Mouse (Mus musculus): ENCODE results near the gene Rora.

Rora gene

DNA sequence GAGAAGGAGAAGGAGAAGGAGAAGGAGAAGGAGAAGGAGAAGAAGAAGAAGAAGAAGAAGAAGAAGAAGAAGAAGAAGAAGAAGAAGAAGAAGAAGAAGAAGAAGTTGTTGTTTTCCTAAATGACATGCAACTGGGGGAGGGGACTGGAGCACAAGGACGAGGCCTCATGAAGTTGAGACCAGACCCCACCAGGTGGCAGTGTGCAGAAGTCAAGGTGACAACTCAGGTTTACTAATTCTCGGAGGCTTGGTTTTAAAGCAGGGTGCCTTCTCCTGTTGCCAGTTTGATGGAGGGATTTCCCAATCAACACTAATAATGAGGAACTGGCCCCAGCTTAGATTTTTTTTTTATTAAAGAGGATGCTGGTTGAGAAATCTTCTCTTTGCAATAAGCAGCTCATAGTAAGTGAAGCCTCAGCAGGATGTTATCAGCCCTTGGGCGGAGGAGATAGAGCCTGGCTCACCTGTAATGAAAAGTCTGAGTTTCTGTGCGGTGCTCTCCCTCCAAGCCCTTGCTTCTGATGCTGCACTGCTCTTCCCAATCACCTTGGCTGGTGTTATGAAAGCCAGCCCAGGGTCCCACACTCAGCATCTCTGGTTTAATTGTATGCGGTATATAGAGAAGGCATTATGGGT lies 303.5 kb downstream of the Rora start:
- no peak for DNase-seq (ENCODE audit: low spot score)

DNA sequence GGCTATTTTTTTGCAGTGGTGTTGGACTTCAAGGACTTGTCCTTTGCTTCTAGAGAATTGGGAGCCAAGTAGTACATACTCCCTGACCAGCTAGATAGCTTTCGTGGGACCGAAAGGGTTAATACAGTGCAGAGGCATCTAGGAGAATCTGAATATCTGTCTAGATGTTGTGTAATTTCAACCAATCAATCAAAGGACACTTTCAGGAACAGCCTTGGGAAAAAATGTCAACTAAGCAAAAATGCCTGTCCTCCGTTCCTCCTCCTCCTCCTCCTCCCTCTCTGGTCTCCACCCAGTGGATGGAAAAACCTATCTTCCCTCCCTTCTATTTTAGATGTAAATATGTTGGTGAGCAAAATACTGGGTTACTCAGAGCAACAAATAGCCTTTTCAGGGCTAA lies 304.2 kb downstream of the Rora start:
- no peak for DNase-seq (ENCODE audit: low spot score)

DNA sequence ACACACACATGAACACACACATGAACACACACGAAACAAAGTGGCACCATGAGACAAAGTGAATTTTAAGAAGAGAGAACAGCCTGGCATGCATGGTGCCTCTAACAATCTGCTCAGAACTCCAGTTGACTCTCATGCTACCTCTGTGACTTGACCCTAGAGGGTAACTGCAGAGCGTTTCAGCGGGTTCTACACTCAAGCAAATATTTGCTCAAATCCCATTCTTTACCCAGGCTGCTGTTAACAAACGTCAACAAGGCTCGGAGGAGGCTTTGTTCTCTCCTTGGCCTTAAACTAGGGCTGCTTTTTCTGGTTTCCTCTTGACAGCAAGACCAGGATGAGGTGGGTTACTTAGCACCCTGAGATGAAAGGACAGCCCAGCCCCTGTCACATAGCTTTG lies 305.3 kb downstream of the Rora start:
- no peak for DNase-seq (ENCODE audit: low spot score)

DNA sequence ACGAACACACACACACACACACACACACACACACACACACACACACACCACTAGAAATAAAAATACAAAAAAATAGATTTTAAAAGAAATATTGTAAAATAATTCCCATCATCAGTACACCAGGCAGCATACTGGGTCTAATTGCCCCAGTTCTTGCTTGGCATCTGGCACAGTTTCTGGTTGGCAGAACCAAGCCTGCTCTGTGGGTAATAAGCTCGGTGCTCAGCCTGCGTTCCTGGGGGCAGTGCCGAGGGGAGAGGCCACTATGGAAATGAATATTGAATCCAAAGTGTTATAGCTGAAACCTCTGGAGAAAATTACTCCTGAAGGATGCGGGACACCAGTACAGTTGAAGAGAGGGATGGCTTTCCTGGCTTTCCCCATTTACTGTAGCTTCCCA lies 310.3 kb downstream of the Rora start:
- no peak for DNase-seq (ENCODE audit: low spot score)

DNA sequence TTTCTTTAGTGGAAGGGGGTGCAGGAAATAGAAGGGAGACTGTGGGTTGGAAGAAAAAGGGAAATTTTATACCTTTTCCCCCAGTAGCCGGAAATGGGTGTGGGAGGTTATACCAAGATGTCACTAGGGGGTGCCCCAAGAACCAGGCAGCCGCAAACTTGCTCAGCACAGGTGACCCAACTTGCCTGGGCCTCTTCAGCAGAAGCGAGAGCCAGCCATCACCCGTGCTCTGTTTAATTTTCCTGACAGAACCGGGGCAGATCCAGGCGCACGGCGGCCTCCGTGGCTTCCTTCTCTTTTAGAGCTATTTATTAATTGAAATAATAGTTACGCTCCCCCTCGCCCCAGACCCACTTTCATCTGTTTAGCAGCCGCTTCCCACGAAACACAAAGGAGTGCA lies 313.0 kb downstream of the Rora start:
- DNase-seq (ENCODE audit: low spot score): no peak

DNA sequence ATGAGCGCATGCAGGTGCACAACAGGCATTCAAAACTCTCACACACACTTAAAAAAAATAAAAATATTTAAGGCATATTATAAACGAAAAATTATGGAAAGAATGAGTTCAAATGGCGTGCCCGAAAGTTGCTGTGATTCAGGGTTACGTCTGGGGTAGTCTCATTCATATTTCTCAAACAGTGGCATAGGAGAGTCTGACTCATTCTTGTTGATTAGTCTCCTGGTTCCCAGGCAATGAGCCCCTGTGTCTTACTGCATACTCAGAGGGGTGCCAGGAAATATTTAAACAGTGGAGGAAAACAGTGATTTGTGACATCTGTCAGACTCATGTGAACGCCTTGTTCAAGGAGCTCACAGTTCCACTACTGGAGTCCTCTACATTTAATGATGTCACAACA lies 316.5 kb downstream of the Rora start:
- no peak for DNase-seq (ENCODE audit: low spot score)

DNA sequence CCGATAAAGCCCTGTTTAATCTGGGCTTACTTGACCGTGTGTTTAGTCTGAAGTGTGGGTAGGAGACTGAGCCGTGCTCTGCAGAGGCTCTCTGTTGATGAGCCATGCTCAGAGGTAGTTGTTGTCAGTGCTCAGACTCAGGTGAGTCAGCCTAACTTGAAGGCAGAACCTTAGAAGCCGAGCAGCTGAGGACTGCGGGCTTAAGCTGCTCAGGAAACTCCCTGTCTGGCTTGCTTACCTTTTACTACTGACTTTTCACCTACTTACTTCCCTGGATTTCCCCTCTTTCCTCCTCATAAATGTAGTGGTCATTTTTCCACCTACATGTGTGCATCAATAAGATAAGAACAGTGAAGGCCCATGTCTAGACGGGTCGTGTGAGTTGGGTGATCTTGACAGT lies 318.7 kb downstream of the Rora start:
- no peak for DNase-seq (ENCODE audit: low spot score)

DNA sequence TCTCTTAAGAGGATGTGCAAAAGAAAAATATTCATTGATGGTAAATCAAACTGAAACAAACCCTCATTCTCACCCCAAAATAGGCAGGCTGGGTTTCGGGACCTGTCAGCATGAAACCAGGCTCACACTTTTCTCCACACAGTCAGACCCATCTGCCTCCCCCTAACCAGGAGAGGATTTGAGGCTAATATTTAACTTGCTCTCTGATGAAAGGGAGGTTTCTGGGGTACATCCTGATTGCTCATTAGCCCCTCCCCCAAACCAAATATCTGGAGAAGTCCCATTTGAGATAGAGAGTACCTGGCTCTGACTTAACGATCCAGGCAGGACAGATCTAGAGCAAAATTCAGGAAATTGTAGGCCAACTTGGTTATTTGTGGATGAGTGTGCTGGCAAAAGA lies 320.9 kb downstream of the Rora start:
- no peak for DNase-seq (ENCODE audit: low spot score)

DNA sequence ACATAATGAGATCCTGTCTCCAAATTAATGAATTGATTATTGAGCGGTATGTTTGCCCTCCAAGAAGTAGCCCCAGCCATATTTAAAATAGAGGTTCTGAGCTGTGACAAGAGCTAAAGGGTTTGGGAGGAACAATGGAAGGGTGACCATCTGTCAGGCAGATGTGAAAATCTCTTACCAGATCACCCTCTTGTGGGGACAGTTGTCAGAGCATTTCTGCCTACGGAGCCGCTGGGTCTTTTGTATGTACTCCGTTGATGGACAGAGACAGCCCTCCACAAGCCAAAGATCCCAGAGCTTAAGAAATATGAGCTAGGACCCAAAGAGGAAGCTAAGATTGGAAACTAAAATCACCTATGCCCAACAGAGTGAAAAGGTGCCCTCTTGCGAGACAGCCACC lies 322.6 kb downstream of the Rora start:
- DNase-seq (ENCODE audit: low spot score): no peak

DNA sequence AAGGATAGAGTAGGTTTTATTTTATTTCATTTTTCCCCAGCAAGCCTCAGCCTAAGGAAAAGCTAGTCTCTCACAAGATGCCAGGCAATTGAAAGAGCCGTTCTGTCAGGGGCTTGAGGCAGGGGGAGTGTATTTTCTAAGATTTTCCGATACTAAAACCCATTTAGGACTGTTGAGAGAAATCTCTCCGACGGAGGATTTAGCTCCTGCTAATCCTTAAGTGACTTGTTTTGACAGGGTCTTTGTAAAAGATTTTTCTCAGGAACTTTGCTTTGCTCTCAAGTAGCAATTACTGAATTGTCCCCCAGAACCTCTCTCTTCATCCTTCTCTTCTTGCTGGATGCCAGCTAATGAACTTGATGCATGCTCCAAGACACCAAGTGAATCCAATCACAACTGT lies 323.3 kb downstream of the Rora start:
- DNase-seq (ENCODE audit: low spot score): no peak

DNA sequence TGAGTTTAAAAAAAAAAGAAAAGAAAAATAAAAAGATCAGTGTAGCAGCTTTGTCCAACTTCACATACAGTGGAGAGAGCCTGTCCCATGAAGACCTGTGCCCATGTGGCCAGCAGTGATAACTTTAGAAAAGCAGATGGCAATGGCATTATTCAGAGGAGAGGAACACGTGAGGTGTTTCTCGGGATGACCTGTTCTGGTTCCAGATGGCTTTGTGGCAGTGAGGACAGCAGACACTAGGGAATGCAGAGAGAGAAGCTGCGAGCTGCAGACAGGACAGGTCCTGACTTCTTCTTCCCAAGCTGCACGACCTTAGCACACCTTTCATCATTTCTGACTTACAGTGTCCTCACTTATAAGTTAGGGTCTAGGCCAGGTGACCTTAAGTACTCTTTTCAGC lies 325.1 kb downstream of the Rora start:
- DNase-seq (ENCODE audit: low spot score): no peak

DNA sequence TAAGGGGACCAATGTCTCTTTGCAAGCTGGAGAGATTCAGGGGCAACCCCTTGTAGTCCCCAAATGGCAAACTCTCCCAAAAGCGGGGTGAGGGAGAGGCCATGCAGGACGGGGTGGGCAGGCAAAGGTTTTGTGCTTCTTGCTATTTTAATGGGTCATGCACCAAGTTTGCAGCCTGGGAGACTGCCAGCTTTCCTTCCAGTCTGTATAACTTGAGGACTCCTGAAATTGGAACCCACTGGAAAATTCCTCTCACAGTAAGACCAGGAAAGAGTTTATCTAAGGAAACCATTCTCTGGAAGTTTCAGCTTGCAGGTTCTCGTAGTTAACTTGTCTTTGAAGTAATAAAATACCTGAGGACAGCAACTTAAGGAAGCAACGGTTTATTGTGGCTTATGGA lies 326.5 kb downstream of the Rora start:
- DNase-seq (ENCODE audit: low spot score): no peak

DNA sequence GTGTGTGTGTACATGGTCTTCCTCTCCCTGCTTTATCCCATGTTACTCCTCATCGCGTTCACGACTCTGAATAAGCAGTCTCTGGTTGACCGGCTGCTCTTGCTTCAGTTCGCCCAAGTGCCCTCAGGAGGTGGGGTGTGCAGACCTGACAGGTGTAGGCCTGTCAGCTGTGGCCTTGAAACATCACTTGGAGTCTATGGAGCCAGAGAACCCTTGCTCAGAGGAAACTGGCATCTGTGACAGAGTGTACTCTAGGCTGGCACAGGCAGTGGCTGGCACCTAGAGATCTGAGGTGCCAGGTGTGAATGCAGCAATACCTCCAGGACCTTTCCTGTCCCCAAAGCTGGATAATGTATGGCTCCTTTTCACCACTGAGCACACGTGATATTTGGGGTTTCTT lies 331.5 kb downstream of the Rora start:
- no peak for DNase-seq (ENCODE audit: low spot score)

DNA sequence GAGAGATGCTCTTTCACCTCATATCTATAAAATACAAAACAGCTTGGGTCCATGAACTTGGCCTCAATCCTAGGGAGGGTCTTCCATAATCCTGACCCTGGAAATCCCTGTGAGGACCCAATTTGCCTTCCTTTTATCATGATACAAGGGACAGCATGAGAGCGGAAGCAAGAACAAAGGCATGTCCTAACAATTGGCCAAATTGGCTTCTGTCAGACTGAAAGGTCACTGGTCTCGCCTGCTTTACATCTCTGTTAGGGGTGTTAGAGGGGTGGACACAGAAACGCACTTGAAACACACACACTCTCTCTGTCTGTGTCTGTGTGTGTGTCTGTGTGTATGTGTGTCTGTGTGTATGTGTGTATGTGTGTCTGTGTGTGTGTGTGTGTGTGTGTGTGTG lies 332.2 kb downstream of the Rora start:
- no peak for DNase-seq (ENCODE audit: low spot score)

DNA sequence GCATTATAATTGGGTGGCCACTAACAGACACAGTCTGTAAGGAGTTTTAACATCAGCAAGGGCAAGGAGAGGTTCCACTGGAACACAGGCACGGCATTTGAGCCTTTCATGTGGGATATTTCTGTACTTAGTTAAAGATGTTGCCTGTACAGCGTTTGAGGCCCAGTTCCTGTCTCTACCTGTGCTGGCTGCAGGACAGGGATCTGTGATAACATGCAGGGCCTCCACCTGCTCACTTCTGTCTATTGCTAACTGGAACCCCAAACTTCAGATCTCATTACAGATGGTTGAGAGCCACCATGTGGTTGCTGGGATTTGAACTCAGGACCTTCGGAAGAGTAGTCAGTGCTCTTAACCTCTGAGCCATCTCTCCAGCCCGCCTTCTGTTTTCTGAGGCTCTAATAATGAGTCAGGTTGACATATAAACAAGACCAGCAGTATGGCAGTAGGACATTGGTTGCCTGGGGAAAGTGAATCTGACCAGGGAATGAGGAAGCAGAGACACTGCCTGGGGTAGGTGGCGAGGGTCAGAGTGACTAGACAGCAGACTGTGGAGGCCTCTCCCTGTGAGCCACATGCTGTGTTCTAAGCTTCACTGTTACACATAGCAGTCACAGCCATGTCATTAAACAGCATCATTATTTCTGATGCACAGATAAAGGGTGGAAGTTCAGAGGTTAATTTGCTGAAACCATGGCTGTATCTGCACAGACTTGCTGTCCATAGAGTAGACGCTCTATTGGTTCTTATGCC lies 333.9 kb downstream of the Rora start:
- no peak for DNase-seq (ENCODE audit: low spot score)

DNA sequence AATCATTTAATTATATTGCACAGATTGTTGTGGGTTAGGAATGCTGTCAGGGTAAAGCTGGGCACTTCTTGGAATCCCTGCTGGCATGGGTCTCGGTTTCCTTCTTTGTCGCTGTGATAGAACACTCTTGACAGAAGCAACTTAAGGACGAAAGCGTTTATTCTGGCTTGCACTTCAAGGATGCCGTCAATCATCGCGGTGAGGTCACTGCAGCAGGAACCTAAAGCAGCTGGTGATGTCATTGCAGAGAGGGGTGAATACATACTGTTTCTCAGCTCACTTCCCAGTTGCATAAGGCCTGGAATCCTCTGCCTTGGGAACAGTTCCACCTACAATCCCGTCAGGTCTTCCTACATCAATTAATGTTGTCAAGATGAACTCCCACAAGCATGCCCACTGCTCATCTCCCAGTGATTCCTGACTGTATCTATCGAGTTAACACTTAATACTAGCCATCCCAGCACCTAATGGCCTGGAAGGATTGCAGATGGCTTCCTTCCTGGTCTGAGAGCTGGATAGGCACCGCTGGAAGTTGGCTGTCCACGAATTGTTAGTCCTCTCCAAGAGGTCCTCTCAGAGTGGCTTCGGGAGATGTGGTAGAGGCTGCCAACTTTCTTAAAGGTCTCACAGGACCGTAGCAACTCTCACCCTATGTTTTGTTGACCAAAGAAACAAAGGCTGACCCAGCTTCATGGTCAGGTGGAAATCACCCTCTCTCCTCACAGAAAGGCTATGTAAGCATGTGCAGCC lies 334.8 kb downstream of the Rora start:
- DNase-seq (ENCODE audit: low spot score): no peak

DNA sequence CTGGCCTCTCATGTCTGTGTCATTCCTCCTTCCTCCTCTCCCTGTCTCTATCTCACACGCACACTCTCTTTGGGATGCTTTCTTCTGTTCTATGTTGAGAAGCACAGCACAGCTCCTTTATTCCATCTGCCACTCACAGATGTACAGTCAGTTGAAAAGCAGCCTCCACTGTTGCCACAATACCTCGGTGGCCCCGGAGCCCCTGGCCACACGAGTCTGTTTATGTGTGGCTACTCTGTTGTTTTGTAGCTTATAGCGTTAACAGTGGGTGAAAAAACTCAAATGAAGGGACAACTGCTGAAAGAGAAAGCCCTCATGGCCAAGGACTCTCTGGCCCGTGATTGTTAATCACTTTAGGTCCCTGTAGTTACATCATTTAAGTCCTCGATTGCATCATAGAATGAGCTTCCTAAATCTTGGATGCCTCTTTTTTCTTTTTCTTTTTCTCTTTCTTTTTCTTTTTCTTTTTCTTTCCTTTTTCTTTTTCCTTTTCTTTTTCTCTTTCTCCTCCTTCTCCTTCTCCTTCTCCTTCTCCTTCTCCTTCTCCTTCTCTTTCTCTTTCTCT lies 336.4 kb downstream of the Rora start:
- no peak for DNase-seq (ENCODE audit: low spot score)

DNA sequence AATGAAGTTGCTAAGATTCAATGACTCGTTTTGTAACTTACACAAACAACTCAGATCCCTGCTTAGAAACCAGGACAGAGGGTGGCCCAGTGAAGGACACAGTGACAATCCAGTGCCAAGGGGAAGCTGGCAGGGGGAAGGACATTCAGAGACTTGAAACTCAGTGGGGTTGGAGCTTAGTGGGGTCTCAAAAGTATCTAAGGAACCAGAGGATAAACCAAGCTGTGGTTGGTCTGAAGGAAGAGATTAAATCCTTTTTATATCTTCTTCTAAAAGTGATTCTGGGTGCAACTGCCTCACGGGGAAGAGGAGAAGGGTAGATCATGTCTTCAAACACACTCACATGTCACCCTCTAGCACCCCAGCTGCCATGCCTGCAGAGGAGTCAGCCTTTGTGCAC lies 340.3 kb downstream of the Rora start:
- DNase-seq (ENCODE audit: low spot score): no peak

DNA sequence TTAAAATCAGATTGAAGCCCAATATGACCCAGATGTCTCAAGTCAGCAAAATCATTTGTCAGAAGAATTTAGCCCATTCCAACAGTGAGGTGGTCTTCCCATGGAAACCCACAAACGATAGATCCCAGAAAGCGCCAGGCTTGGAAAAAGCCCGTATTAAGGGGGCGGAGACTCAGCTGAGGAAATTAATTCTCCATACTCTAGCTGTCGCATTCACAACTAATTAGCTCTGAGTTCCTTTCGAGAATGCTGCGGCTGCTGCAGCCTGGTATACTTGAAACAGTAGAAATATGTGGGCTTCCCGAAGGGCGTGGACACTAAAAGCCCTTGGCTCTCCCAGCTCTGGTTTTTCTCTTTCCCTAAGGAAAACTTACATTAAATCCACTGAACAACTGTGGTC lies 345.4 kb downstream of the Rora start:
- no peak for DNase-seq (ENCODE audit: low spot score)

DNA sequence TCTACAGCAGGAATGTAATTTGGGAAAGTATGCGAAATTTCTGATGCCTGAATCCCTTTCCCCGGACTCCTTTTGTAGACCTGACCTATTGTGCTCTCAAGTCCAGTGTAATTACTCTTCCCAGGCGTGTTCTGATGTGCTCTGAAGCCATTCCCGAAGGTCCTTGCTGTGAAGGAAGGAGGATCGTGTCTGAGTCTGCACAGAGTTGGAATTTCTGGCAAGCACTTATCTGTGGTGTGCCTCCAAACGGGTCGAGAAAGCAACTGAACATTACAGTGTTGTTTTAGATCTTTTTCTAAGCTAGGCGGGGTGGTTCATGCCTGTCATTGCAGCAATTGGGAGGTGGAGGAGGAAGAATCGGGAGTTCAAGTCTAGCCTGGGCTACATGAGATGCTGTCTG lies 350.9 kb downstream of the Rora start:
- peak; percentile 10 for DNase-seq (ENCODE audit: low spot score)

DNA sequence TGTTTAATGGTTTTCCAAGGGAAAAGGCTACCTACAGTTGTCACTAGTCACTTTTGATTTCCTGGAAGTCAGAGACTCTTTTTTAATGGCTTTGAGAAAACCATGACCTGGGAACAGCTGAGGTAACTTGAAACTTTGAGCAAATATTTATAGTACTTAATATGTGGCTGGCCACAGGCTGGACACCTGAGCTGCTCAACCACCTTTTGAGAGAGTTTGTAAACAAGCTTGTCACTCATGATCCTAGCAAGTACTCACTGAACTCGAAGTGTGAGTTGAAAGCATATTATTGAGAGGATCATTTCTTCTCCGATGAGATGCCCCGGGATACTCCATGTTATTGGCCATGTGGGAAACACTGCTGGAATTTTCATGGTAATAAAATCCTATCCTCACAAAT lies 353.1 kb downstream of the Rora start:
- DNase-seq (ENCODE audit: low spot score): no peak

DNA sequence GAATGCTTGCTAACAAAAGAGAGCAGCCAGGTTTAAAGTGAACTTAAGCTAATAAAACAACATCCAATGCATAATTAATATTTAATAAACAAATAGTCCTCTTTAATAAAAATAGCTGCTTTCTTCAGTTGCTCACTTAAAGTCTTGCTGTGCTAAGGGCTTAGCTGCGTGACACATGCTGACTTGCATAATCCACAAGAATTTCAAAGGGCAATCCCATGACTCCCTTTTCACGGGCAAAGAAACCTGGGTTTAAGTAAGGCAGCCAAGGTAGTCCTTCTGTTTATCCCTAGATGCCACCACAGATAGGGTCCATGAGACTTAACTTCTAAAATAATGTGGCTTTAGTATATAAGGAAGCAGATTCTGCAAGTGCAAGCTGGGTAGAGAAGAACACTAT lies 355.1 kb downstream of the Rora start:
- no peak for DNase-seq (ENCODE audit: low spot score)

DNA sequence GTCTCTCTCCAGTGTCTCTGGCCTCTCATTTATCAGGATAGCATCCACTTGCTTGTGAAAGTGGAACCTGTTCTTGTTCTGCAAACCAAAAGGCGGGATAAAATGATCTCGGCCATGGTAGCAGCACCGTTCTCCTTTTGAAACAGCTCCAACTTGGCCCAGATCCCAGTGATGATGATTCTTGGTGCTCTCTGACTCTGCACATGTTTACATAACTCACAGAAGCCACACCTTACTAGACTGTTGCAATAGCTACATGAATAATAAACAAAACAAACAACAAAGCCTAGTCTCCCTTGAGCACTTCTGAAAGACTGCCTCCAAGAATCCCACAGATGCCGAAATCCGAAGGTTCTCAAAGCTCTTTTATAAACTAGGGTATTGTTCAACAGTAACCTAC lies 357.3 kb downstream of the Rora start:
- no peak for DNase-seq (ENCODE audit: low spot score)
